Mouse (Mus musculus): ENCODE measurements around the gene Gm20715.
"Not testable (repeated sequence)": the region's sequence is repeated elsewhere in the genome, so short reads cannot be mapped to it uniquely, and the experiment has no call there.

Gene Gm20715

DNA sequence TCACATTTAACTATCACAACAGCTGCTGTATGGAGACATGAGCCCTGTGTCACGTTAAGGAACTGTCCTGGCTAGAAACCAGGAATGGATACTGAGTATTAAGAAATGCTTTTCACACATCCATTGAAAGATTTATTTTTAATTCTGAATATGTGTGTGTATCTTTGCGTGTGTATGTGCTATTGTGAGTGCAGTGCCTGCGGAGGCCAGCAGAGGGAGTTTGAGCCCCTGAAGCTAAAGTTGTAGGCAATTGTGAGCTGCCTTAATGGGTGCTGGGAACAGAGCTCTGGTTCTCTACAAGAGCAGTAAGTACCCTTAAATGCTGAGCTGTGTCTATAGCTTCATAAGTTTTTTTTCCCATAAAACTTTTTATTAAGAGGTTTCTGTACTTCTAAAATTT, 19.3 kb downstream of the Gm20715 start:
- DNase-seq (ENCODE audit: low read depth, low spot score): no peak

DNA sequence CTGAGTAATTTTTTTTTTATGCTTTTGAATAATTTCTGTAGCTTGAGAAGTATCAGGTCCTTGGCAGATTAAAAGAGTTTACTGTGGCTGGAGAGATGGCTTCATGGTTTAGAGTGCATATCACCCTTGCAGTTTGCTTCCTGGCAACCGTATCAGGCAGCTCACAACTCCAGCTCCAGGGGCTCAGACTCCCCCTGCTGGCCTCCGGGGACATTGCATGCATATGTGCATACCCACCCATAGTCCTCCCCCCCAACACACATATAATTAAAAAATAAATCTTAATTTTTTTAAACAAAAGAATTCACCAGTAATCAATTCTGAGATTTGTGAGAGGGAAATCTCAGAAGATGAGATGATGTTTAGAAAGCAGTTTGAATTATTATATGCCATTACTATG, 20.3 kb downstream of the Gm20715 start:
- no peak for DNase-seq (ENCODE audit: low read depth, low spot score)

DNA sequence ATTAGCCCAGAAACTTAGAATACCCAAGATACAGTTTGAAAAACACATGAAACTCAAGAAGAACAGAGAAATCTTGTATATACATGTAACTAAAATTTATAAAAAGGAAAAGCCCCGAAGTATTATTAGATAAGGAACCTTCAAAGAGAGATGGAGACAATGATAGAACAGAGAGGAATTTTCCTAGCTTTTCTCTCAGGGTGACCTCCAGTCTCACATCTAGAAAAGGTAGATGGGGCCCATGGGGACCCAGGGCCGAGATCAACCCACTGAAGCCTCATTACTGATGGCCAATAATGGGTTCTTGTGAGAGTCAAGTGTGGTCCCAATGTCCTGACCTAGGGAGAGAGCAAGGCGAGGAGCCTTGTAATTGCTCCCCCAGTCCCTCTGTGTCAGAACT, 28.3 kb downstream of the Gm20715 start, which contains the start of gene Olfr1344:
Olfr1344 (plus strand) TSS at position 301 of the 400 bp plus-strand sequence.
- DNase-seq (ENCODE audit: low read depth, low spot score): no peak

DNA sequence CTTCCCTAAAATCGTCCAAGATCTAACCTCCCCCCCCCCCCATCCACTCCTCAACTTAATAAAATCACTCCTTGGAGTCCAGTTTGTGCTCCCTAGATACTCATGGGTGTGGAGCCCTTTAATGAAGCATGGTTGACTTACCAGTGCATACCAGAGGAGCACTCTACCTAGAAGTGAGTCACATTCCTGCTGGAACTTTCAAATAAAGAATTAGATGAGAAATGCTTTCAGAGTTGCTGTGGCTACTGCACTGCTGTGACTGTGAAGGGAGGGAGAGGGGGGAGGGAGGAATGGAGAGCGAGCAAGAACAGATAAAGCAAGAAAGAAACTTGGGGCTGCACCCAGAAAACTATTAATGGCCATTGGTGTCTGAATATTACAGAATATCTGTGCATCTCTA, 31.1 kb downstream of the Gm20715 start:
- DNase-seq (ENCODE audit: low read depth, low spot score): no peak

DNA sequence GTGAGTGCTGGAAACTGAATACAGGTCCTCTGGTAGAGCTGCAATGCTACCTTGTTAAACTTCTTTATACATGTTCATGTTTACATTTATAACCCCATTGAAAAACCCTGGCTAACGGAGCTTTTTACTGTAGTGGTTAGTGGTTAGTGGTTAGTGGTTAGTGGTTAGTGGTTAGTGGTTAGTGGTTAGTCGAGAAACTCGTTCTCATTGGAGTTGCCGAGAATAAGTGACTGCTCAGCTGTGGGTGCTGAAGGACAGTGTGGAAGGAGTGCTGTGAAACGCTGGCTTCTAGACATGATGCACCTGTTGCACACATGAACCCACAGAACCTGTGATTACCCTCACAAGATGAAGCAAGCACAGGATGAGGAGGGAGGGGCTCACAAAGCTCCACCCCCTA, 37.7 kb downstream of the Gm20715 start:
- no peak for DNase-seq (ENCODE audit: low read depth, low spot score)

DNA sequence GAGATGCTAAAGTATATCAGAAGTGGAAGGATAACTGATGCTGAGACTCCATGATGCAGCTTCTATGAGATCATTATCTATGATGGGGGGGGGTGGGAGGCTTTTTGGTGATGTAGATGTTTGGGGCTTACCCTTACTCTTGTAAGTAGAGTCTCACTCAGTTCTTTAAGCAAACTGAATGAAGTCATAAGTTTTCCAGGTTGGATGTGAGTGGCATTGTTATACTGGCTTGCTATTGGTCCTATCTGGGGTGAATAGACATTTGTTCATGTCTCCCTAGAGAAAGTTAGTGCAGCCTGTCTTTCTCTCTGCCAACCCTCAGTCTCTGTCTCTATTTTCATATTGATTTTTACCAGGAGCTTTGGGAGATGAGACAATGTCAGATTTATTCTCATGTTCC, 45.8 kb downstream of the Gm20715 start, which contains the start of gene Olfr1336:
Olfr1336 (plus strand) TSS at position 301 of the 400 bp plus-strand sequence.
- no peak for DNase-seq (ENCODE audit: low read depth, low spot score)

DNA sequence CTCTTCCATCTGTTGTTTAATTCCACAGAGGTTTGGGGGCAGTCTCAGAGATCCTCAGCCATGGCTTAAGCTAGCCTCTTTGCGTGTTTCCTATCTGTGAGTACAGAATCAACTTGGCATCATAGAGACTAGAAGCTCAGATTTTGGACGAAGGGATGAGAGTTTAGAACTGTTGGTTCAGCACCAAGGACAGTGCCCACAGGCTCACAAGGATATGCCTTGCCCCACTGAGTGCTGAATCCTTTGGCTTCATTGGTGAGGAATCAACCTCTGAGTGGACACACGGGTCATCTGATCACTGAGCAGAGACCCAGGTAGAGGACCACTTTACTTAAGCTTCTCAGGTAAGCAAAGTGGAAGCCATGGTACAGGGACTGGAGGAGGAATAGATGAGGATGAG, 46.3 kb downstream of the Gm20715 start:
- DNase-seq (ENCODE audit: low read depth, low spot score): no peak

DNA sequence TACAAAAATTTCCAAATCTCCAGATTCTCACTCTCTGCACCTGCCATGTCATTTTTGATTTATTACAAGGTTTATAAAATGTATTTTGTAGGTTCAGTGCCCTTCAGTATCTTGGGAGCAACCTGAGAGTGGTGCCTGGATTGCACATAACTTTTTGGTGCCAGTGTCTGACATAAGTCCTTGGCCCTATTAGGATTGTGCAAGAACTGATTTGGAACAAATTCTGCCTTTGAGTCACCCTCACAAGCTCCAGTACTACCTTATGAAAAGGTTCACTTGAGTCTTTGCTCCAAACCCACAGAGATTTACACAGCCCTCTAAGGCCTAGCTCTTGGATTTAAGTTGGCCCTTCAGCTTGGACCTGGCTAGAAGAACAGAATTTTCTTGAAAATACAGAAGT, 56.9 kb downstream of the Gm20715 start, which contains the start of gene Olfr1346:
Olfr1346 (plus strand) TSS at position 151 of the 400 bp plus-strand sequence.
- DNase-seq (ENCODE audit: low read depth, low spot score): no peak

DNA sequence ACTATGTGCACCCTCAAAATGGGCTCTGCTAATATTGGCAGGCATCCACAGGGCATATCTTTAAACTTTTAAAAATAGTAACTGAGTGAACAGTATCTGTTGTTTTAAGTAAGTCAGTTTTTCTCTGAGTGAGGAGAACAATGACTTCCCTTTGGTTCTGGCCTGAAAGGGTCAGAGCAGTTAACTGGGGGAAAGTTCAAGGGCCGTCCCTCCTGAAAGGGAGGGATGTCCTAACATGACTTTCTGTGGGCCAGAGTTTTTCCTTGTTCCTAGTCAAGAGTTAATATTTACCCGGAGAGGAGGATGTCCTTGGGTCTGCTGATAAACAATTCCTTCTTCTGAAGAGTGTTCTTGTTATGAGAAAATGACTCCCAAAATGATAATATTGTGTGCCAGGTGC, 67.6 kb downstream of the Gm20715 start:
- not testable (repeated sequence) for DNase-seq (ENCODE audit: low read depth, low spot score)

DNA sequence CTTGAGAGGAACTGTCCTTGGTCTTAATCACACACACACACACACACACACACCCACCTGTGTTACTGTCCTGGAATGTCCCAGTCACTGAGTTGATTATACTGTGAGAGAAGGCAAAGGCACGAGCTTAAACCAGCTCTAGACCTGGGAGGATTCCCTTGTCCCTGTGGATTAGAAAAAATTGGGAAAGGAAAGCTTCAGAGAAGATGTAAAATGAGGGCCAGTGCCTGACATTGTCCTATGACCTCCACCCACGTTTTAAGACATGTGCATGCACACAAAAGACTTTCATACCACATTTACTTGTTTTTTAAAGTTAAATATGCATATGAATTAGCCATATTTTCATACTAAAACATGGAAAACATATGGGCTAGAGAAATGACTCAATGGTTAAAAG, 76.8 kb downstream of the Gm20715 start, which contains the start of gene Olfr5:
Olfr5 (minus strand) TSS at position 101 of the 400 bp plus-strand sequence.
- no peak for DNase-seq (ENCODE audit: low read depth, low spot score)

All from c-Kit-negative CD71-positive TER-119-positive erythroid progenitor cells, embryonic 14.5 days (primary cell).